Mouse (Mus musculus): ENCODE measurements around the gene Cd163l1. TPM values are rescaled to one million over a fixed set of nuclear protein-coding genes. Genes with fewer than 3 reads are reported as not detected.

Gene Cd163l1
- polyA plus RNA-seq, 1 experiment from 2014 or later, result not detected

GRCm38 (mm10) chr7:140186646-140187620 is 31.1 kb upstream of the Cd163l1 start:
- peak; percentile 57 for TF ChIP-seq CTCF (IDR thresholded peaks at IDR 0.05; ENCODE audit: low read depth)
- Histone ChIP-seq H3K36me3 (ENCODE audit: insufficient read depth) (no peaks in the 10 kb centered on the region), H3K4me1 (ENCODE audit: insufficient read depth) (no peaks in the 10 kb centered on the region), H3K27ac (ENCODE audit: low read depth) (no peak overlapping the region), H3K4me2 (no peak overlapping the region), H3K9me3 (ENCODE audit: low read depth, low read length) (no peaks in the 10 kb centered on the region), H3K4me3 (ENCODE audit: low read depth, low read length) (no peak overlapping the region), H3K9ac (no peak overlapping the region), H3K27me3 (ENCODE audit: insufficient read depth, low read length) (no peaks in the 10 kb centered on the region)
- no peak for ATAC-seq (ENCODE audit: insufficient read depth)
- 60% methylated on average over 18 of the region's 18 CpGs for WGBS
- peak; percentile 18 for DNase-seq

GRCm38 (mm10) chr7:140187721-140188390 is 30.2 kb upstream of the Cd163l1 start:
- TF ChIP-seq CTCF (IDR thresholded peaks at IDR 0.05; ENCODE audit: low read depth), result no peak
- H3K9me3 ChIP-seq (ENCODE audit: low read depth, low read length), result no peaks in the 10 kb centered on the region
- H3K9ac ChIP-seq, result no peak overlapping the region
- H3K36me3 ChIP-seq (ENCODE audit: insufficient read depth), result no peaks in the 10 kb centered on the region
- DNase-seq (no peak), ATAC-seq (ENCODE audit: insufficient read depth) (no peak)
- WGBS, result 81% methylated on average over 7 of the region's 7 CpGs
- no peak overlapping the region for H3K4me3 ChIP-seq (ENCODE audit: low read depth, low read length)
- no peak overlapping the region for H3K27ac ChIP-seq (ENCODE audit: low read depth)
- no peaks in the 10 kb centered on the region for H3K4me1 ChIP-seq (ENCODE audit: insufficient read depth)
- no peak overlapping the region for H3K4me2 ChIP-seq
- no peaks in the 10 kb centered on the region for H3K27me3 ChIP-seq (ENCODE audit: insufficient read depth, low read length)

GRCm38 (mm10) chr7:140188391-140189328 is 29.4 kb upstream of the Cd163l1 start:
- ATAC-seq (ENCODE audit: insufficient read depth), result no peak
- H3K27ac ChIP-seq (ENCODE audit: low read depth), result no peak overlapping the region
- H3K4me2 ChIP-seq, result no peak overlapping the region
- peak; percentile 71 for DNase-seq
- no peaks in the 10 kb centered on the region for H3K27me3 ChIP-seq (ENCODE audit: insufficient read depth, low read length)
- H3K9ac ChIP-seq, result no peak overlapping the region
- no peaks in the 10 kb centered on the region for H3K36me3 ChIP-seq (ENCODE audit: insufficient read depth)
- peak; percentile 58 for TF ChIP-seq CTCF (IDR thresholded peaks at IDR 0.05; ENCODE audit: low read depth)
- no peaks in the 10 kb centered on the region for H3K4me1 ChIP-seq (ENCODE audit: insufficient read depth)
- H3K4me3 ChIP-seq (ENCODE audit: low read depth, low read length), result no peak overlapping the region
- 54% methylated on average over 4 of the region's 4 CpGs for WGBS
- no peaks in the 10 kb centered on the region for H3K9me3 ChIP-seq (ENCODE audit: low read depth, low read length)

GRCm38 (mm10) chr7:140190435-140190834 is 27.6 kb upstream of the Cd163l1 start:
- no peaks in the 10 kb centered on the region for H3K4me1 ChIP-seq (ENCODE audit: insufficient read depth)
- H3K27me3 ChIP-seq (ENCODE audit: insufficient read depth, low read length), result no peaks in the 10 kb centered on the region
- H3K36me3 ChIP-seq (ENCODE audit: insufficient read depth), result no peaks in the 10 kb centered on the region
- WGBS, result 82% methylated on average over 1 of the region's 1 CpGs
- ATAC-seq (ENCODE audit: insufficient read depth), result no peak
- no peaks in the 10 kb centered on the region for H3K9me3 ChIP-seq (ENCODE audit: low read depth, low read length)
- TF ChIP-seq CTCF (IDR thresholded peaks at IDR 0.05; ENCODE audit: low read depth), result no peak
- no peak overlapping the region for H3K9ac ChIP-seq
- no peak overlapping the region for H3K4me3 ChIP-seq (ENCODE audit: low read depth, low read length)
- H3K4me2 ChIP-seq, result no peak overlapping the region
- no peak overlapping the region for H3K27ac ChIP-seq (ENCODE audit: low read depth)
- DNase-seq, result no peak

GRCm38 (mm10) chr7:140192445-140192844 is 25.6 kb upstream of the Cd163l1 start:
- H3K4me2 ChIP-seq, result no peak overlapping the region
- no peak for TF ChIP-seq CTCF (IDR thresholded peaks at IDR 0.05; ENCODE audit: low read depth)
- no peak overlapping the region for H3K27ac ChIP-seq (ENCODE audit: low read depth)
- no peaks in the 10 kb centered on the region for H3K9me3 ChIP-seq (ENCODE audit: low read depth, low read length)
- H3K27me3 ChIP-seq (ENCODE audit: insufficient read depth, low read length), result no peaks in the 10 kb centered on the region
- no peak for DNase-seq
- 46% methylated on average over 2 of the region's 2 CpGs for WGBS
- H3K36me3 ChIP-seq (ENCODE audit: insufficient read depth), result no peaks in the 10 kb centered on the region
- no peak for ATAC-seq (ENCODE audit: insufficient read depth)
- no peaks in the 10 kb centered on the region for H3K4me1 ChIP-seq (ENCODE audit: insufficient read depth)
- no peak overlapping the region for H3K9ac ChIP-seq
- H3K4me3 ChIP-seq (ENCODE audit: low read depth, low read length), result no peak overlapping the region

GRCm38 (mm10) chr7:140192851-140193250 is 25.2 kb upstream of the Cd163l1 start:
- H3K27me3 ChIP-seq (ENCODE audit: insufficient read depth, low read length), result no peaks in the 10 kb centered on the region
- H3K9ac ChIP-seq, result no peak overlapping the region
- no peak overlapping the region for H3K4me3 ChIP-seq (ENCODE audit: low read depth, low read length)
- no peaks in the 10 kb centered on the region for H3K9me3 ChIP-seq (ENCODE audit: low read depth, low read length)
- H3K4me1 ChIP-seq (ENCODE audit: insufficient read depth), result no peaks in the 10 kb centered on the region
- WGBS, result 79% methylated on average over 2 of the region's 2 CpGs
- no peaks in the 10 kb centered on the region for H3K36me3 ChIP-seq (ENCODE audit: insufficient read depth)
- no peak overlapping the region for H3K4me2 ChIP-seq
- no peak overlapping the region for H3K27ac ChIP-seq (ENCODE audit: low read depth)
- no peak for TF ChIP-seq CTCF (IDR thresholded peaks at IDR 0.05; ENCODE audit: low read depth)
- DNase-seq (no peak), ATAC-seq (ENCODE audit: insufficient read depth) (no peak)

Data from lung, embryonic 14.5 days (tissue).